Mouse (Mus musculus) fat pad, adult 2 months (tissue): ENCODE results near the gene Ccne1.

Experiments used
- DNase-seq: peaks from one replicate; pipeline ENCODE4 v3.0.0-alpha.2; 2011; ENCODE audit warnings: low read depth, low spot score; ENCODE audit errors: extremely low read depth

The Ccne1 gene

DNA sequence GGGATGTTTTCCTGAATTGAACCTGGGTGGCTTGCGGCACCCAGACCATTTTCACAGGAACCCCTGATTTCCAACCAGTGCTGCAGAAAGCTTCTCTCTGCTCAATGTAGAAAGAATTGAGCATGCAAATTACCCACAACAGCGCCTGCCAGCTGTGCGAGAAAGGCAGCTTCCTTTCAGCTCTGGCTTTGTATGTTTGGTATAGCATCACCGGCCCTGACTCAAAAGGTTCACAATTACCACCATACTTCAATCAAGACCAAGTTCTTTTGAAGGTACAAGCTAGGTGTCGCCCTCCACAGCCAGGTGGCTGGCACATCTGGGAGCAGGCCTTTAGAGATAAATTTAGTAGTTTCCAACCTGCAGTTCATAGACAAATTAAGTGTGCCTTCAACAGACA is 3.2 kb downstream of the Ccne1 start:
- no peak for DNase-seq

DNA sequence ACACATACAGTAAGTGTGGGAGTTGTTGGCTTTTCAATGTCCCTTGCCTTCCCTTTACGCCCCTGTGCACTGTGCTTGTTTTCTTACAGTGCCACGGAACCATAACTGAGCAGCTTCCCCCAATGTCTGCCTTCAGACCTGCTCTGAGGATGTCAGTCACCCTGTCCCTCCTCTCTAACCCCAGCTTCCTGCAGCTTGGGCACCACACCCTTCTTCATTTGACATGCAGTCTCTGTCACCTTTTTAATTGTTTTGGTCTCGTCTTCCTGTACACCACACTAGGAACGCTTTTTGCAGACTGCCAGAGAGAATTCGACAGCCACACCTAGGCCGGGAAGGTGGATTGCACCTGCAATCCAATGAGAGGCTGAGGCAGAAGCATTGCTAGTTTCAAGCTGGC is 13.0 kb downstream of the Ccne1 start:
- DNase-seq = no peak

DNA sequence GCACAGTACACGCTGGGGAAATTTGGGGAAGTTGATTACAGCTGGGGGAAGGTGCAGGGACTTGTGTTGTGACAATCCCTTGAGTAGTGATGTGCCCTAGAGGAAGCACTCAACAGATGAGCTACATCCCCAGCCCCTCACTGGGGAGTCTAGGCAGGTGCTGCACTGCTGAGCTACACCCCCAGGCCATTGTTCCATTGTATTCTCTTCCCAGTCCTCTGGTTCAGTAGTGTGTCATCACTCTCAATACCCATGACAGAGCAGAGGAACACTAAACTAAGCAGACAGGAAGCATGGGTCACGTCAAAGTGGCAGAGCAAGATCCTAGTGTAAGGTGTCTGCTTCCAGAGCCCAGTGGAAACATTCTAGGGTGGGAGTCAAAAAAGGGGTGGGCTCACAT is 14.2 kb downstream of the Ccne1 start:
- no peak for DNase-seq

DNA sequence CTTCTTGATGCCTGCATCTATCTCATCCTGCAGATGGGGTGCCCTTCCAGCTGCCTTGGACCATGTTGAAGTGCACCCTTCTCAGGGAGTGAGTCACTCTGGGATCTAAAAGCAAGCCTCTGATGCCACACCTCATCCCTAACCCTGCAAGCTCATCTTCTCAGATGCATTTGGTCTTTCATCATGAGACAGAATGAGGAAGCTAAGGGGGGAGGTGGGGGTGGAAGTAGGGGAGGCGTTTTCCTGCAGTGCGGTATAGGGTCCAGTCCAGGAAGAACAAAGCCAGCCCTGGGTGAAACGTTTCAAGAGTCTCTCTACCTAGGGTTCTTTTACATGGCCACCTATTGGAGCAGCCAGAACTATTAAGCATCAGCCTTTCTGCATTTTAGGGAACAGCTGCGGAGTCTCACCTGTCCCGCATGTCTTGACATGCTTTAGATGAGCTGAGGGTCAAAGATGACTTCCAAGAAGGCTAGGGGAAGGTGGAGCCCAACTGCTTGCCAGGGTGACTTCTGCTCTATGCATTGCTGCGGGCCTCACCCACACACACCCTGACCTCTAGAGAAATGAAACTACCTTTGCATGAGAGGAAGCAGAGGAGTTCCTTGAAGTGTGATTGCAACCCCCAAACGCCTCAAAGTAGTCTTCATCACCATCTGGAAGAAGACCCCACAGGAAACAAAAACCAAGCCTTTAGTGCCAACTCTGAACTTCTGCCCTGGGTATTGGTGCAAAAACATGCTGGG is 17.2 kb downstream of the Ccne1 start:
- no peak for DNase-seq

DNA sequence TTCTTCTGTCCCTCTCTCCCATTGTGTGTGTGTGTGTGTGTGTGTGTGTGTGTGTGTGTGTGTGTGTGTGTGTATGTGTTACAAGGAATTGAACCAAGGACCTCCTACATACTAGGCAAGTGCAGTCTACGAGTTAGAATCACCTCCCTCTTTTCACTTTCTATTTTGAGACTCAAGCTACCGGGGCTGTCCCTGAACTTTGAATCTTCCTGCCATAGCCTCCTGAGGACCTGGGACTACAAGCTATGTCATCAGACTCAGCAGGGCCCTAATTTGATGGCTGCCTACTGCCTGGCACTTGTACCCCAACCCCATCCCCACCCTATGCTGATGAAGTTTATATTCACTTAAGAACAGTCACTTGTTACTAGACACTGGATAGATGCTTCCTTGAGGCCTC is 18.9 kb downstream of the Ccne1 start:
- DNase-seq = no peak

DNA sequence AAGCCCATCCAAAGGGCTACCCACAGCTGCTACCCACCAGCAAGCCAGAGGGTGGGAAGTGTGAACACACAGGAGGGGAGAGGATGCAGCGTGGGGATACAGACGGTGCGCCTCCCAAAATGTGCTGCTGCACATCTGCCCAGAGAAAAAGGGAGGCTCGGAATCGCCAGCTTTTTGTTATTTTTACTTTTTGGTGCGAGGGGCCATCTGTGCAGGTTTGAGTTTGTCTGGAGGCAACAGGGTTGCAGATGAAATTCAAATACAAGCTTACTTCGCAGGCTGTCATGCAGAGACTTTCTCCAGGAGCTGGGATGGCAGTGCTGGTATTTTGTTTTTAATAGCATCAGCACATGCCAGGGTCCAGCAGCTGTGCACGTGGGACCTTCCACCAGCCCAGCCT is 19.5 kb downstream of the Ccne1 start:
- no peak for DNase-seq

DNA sequence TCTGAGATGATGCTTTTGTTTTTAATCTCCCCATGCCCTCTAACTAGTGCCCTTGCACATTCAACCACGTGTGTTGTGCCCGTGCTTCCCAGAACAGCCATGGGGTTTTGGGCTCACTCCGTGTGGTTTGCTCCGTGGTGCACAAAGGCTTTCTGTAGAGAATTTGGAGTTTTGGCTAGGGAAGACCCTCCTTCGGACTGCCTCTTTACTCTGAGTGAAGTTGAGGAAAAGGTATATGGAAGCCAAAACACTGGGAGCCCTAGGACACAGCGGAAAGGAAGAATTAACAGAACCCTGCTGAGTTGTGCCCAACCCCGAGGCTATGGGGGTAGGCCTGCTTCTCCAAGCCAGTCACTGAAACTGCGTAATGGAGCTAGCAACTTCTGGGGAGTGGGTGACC is 20.9 kb downstream of the Ccne1 start:
- no peak for DNase-seq

DNA sequence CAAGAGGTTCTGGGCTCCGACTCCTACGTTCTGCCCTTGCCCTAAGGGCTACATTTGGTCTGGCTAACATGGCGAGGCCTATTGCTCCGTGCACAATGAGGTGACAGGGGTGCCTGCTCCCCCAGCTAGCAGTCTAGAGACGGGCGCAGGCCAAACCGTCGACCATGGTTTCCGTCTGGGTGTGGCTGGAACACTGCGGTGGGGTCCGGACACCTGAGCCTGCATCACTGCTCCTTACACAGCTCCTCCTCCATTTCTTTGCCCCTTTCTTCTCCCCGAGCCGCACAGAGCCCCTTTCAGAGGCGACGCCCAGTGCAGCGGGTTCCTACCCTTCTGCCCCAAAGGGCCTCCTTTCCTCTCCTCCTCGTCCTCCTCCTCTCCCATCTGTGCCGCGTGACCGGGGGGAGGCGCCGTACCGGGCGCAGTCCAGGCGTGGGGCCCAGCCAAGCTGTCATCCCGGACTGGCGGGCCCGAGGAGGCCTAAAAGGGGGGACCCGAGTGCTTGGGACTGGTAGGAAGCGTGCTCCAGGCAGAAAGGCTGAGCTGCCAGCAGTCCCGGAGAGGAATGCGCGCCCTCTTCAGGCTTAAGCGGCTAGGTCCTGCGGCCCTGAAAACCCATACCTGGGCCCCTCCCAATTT is 21.6 kb downstream of the Ccne1 start:
- DNase-seq = no peak

DNA sequence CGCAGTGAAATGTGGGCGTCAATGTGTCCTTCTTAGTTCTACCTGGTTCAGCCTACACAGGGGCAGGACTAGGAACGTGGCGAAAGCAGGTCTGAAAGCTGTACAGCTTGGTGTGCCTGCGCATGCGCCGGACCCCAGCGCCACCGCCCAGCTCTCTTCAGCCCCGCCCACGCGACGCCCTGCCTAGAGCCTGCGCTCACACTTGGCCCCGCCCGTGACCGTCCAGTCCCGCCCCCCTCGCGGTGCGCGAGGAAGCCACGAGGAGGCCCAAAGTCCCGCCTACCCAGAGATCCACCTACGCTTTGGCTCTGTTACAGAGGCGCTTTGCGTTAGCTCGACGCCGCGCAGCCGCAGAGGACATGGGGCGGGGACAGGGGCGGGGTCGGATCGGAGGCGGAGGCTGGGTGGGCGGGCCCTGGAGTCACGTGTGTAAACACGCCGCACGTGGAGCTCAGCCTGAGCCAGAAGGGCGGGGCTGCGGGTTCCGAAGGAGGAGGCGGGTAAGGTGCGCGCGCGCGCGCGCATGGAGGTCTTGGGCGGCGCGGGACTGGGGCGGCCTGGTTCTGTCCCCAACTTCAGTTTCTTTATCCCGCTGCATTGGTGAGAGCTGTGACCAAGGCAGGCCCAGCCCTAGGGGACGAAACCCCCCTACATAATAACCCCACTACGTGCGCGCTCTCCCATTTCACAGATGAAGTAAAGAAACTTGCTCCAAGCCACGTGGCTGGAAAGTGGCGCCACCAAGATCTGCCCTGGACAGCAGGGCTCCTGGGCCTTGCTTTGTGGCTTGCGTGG is 22.4 kb downstream of the Ccne1 start:
- DNase-seq = peak; percentile 90

DNA sequence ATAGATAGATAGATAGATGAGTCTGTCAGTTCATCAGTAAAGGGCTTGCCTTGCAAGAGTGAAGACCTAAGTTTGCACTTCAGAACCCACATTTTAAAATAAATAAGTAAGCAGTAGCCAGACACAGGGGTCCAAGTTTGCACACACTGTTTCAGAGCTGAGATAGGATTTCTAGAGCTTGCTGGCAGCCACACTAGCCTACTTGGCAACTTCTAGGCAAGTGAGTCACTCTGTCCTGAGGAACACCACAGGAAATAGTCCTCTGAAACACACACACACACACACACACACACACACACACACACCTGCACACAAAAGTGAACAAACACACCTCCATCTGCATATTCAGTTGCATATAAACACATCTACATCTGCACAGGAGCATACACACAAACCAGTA is 24.4 kb downstream of the Ccne1 start:
- DNase-seq = no peak

DNA sequence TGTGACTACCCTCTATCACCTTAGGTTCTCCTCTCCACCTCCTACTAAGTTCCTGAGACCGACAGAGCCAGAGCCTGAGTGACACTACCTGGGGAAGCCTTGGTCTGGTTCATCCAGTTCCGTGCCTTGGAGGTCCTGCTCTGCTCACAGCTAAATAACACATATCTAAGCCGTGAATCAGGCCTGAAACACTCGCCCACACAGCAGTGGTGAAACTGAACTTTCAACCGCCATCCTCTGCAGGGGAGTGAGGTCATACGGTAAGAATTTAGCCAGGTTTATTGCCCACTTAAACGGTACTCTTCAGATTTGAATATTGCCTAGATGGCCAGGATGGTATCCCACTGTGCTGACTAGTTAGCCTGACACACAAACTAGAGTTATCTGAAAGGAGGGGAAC is 30.1 kb downstream of the Ccne1 start:
- peak; percentile 72 for DNase-seq

DNA sequence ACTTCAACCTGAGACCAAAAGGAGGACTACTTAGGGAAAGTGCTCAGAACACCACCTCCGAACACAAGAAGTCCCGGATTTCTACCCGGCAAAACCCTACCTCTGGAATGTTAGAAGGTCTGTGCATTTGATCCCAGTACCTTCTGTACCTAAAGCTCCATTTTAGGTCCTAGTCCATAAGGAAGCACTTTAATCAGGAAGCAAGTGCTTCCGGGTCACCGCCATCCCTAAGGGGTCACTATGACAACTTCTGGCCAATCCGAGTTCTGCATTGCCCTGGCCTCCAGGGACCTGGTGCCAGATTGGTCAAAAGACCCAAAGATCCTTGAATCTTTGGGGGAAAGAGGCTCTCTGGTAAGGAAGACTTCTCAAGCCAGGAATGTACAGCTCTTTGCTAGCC is 31.8 kb downstream of the Ccne1 start:
- DNase-seq = no peak

DNA sequence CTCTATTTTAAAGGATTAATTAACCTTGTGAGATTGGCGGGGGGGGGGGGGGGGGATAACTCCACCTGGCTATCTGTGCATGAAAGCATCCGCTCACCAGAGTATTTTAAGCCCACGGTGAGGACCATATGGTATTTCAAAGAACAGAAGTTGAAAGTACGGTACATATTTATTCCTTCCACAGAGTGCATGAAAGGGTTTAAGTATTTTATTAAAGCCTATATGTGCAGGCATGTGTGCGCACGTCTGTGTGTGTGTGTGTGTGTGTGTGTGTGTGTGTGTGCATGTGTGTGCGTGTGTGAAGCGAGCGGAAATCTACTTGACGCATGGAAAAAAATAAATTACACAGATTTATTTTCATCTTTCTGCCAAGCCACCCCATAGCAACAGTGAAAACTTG is 32.4 kb downstream of the Ccne1 start:
- no peak for DNase-seq

DNA sequence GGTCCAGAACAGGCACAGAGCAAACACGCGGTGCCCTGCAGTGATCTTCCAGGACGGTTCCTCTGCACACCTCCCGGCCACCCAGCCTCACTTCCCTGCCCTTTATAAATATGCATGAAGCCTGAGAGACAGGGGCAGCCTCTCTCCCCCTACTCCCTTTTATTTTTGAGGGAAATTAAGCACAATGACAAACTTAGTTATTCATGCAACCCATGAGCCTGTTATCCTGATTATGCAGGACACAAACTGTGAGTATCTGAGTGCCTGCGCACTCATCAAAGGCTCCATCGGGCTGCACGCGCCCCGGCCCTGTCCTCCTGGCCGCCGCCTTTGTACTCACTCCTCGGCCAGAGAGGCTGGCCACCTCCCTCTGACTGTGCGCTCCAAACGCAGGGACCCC is 32.8 kb downstream of the Ccne1 start:
- DNase-seq = no peak

DNA sequence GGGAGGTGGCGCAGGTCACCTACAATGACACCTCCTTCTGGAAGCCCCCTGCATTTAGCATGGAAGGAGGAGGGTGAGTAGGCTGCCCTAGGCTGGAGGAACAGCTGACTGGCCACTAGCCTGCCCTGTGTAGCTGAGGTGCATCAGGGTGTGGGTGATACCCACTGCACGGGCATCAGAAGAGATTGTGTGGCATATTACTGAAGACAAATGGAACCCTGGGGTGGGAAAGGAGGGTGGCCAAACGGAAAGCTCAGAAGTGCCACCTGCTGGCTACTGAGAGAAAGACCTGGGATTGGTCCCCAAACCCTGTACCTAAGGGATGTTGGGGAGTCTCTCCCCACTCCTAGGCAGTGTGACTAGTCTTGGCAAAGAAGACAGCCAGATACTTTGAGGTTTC is 33.6 kb downstream of the Ccne1 start:
- no peak for DNase-seq

DNA sequence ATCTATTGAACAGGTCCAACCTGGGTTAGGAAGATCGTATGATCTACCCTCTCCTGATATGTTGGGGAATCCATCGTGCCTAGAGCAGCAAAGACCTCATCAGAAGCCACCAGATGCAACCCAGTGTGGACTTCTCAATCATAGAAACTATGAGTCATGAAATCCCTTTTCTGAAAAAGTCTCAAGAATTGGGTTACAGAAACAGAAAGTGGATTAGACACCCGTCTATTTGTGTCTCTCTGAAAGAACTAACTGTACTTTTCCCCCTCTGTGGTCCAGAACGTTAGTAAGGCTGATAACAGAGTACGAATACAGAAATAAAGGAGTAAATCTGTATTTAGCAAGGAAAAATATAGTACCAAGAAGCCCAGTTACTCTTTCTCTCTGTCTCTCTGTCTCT is 36.3 kb downstream of the Ccne1 start:
- DNase-seq = no peak

DNA sequence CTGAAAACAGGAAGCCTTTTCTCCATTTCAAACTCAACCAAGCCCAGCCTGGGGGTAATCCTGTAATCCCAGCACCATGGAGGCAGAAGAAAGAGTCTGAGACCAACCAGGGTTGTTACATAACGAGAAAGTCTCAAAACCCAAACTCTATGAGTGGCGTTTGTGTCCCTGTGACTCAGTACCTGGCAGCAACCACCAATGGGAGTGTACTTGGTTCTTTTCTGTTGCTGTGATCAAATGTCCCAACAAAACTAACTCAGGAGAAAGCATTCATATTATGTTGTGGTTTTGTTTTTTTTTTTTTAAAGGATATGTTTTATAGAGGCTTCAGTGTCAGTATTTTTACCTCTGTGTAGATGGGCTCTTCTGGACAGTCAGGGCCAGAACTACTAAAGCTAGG is 36.7 kb downstream of the Ccne1 start:
- no peak for DNase-seq

DNA sequence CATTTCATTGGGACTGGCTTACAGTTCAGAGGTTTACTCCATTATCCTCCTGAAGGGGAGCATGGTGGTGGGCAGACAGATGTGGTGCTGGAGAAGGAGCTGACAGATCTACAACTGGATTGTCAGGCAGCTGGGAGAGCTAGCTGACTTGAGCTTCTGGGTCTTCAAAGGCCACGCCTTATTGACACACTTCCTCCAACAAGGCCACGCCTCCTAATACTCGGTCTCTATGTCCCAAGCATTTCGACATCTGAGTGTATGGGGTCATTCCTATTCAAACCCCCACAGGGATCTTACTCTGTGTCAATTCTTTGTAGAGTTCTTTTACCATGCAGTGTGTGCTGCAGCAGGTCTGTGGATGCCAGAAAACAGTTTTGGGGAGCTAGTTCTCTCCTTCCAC is 42.9 kb downstream of the Ccne1 start:
- no peak for DNase-seq

DNA sequence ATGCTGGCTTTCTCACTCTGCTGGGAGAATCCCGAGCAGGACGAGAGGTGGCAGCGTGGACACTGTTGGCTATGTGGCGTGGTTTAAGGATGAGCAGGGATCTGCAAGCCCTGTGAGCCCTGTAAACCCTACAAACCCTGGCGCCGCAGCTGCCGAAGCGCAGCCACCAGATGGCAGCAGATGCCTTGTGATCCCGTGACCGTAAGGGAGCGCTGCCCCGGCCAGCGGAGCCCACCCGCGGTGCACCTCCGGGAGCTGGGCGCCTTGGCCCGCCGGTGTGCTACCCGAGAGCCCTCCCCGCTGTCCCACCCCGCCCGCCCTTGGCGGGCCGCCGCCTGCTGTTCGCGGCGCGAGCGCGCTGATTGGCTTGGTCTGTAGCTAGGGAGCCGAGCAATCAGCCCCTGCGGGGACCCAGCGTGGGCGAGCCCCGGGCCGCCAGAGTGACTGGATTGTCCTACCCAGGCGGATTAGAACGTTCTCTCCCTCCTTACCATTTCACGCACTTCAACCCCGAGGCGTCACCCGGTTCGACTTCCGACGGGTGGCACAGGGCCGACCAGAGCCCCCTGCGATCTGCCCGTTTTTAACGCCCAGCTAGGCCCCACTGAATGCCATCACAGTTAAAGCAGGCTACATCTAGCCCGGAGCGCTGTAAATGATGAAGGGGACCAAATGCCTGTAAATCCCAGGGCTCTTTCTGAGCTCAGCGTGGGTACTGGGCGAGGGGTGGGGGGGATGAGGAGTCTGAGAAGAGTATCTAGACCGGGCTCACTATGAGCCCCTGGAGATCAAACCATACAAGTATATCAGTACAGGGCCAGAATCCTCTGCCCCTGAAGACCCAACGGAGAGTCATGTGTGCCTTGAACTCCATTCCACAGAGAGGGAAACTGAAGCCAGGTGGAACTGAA is 46.0 kb downstream of the Ccne1 start:
- DNase-seq = no peak

DNA sequence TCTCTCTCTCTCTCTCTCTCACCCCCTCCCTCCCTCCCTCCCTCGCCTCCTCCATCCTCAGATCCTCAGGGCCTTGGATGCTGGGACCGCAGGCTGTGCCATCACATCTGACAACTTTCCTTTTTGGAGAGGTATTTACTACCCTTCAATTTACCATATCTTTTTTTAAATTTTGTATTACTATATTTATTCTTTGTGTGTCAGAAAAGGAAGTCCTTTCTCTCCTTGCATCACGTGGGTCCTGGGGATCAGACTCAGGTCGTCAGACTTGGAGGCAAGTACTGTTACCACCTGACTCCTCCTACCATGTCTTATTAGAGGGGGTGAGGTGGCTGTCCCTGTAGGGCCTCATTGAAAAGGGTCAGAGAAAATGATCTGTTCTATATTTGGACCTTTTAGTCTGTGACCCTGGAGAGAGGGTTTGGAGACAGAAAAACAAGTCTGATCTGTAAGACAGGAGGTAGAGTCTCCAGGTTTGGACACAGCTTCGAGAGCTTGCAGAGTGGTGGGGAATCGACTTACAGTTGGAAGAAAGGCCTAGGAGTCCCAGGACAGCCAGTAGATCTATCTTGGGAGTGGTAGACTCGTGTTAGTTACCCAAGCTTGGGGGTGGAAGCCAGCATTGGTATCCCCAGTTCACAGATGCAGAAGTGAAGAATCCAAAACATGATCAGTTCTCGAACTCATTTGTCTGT is 47.6 kb downstream of the Ccne1 start:
- DNase-seq = no peak

DNA sequence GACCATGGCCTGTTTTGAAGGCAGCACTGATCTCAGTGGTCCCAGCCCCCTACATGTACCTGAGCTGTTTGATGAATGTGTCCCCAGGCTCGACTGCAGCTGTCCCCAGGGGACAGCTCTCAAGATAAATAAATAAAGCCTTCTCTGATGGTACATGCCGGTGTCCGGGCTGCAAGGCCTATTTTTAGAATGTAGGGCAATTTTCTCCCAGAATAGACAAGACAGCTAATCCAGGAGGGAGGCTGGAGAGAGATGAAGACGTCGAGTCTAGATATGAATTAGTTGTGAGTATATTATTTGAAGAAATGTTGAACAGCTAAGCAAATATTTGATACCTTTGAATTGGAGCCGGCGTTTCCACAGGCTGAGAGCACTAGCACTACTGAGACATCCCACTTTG is 48.2 kb downstream of the Ccne1 start:
- DNase-seq = no peak
